Mouse (Mus musculus) colon, adult 2 months (tissue): ENCODE results near the gene Abo. TPM values are rescaled to one million over a fixed set of nuclear protein-coding genes. Genes with fewer than 3 reads are reported as not detected.

Experiments used
- polyA plus RNA-seq: library from polyadenylated mRNA; depleted of rRNA; stranded (reverse); fragments of >200 nt; gene quantifications from 2 replicates; pipeline ENCODE4 v1.2.3, GENCODE M21; 2012; rRNA removed

Gene Abo
- polyA plus RNA-seq = 8.0 and 11.1 TPM in 2 replicates

GRCm38 (mm10) chr2:26864879-26865278 lies at the start of gene Abo:
Abo (minus strand) TSS chr2:26864979.

GRCm38 (mm10) chr2:26910124-26910993 lies 45.6 kb upstream of the Abo start, which contains the start of the genes Med22 and Rpl7a:
Med22 (minus strand) TSS chr2:26910677.
Rpl7a (plus strand) TSS chr2:26910764.

GRCm38 (mm10) chr2:26902467-26903220 lies 37.9 kb upstream of the Abo start, which contains the start of gene Surf6:
Surf6 (minus strand) TSS chr2:26902879.

Other genes starting within 250 kb of the Abo start
- 19.7 and 24.7 TPM in 2 replicates for gene Fam69b, start 236.5 kb downstream of the Abo start, polyA plus RNA-seq
- gene Lcn4, start 193.7 kb downstream of the Abo start, polyA plus RNA-seq = not detected in 2 replicates
- gene Surf6, start 37.9 kb upstream of the Abo start, polyA plus RNA-seq = 9.8 and 12.0 TPM in 2 replicates
- 28.2 and 31.3 TPM in 2 replicates for gene Med22, start 45.7 kb upstream of the Abo start, polyA plus RNA-seq
- gene Rpl7a, start 45.8 kb upstream of the Abo start, polyA plus RNA-seq = 592 and 833 TPM in 2 replicates
- 14.6 and 17.4 TPM in 2 replicates for gene Surf2, start 51.4 kb upstream of the Abo start, polyA plus RNA-seq
- gene Surf1, start 51.6 kb upstream of the Abo start, polyA plus RNA-seq = 72.4 and 73.6 TPM in 2 replicates
- gene Surf4, start 68.9 kb upstream of the Abo start, polyA plus RNA-seq = 328 and 351 TPM in 2 replicates
- not detected in 2 replicates for gene Stkld1, start 69.1 kb upstream of the Abo start, polyA plus RNA-seq
- 14.1 and 14.4 TPM in 2 replicates for gene Rexo4, start 99.4 kb upstream of the Abo start, polyA plus RNA-seq
- 0.88 and 1.7 TPM in 2 replicates for gene Adamts13, start 108.4 kb upstream of the Abo start, polyA plus RNA-seq
- gene Cacfd1, start 144.9 kb upstream of the Abo start, polyA plus RNA-seq = 65.8 and 67.4 TPM in 2 replicates
- gene Slc2a6, start 163.0 kb upstream of the Abo start, polyA plus RNA-seq = 5.1 and 7.4 TPM in 2 replicates
- 0.15 TPM in 1 of 2 replicates, not detected in the other for gene Mymk, start 207.2 kb upstream of the Abo start, polyA plus RNA-seq
- 2.7 and 2.9 TPM in 2 replicates for gene Adamtsl2, start 214.4 kb upstream of the Abo start, polyA plus RNA-seq